Mouse (Mus musculus): ENCODE data around the gene Tmem217. TPM values are rescaled to one million over a fixed set of nuclear protein-coding genes. Genes with fewer than 3 reads are reported as not detected.
"Not testable (repeated sequence)": the region's sequence is repeated elsewhere in the genome, so short reads cannot be mapped to it uniquely, and the experiment has no call there.

Gene Tmem217
- polyA plus RNA-seq, 1 experiment from 2014 or later, result 0.49 TPM

DNA sequence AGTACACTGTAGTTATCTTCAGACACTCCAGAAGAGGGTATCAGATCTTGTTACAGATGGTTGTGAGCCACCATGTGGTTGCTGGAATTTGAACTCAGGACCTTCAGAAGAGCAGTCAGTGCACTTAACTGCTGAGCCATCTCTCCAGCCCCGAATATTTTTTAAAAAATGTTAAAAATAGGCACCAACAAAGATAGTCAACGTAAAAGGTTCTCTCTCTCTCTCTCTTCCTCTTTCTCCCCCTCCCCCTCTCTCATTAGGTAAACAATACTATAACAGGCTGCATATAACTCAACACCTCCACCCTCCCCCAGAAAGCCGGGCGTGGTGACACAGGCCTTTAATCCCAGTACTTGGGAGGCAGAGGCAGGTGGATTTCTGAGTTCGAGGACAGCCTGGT lies 33.5 kb downstream of the Tmem217 start:
- not testable (repeated sequence) for H3K4me3 ChIP-seq (replicated peaks); H3K27ac ChIP-seq; H3K36me3 ChIP-seq; H3K9ac ChIP-seq; H3K9me3 ChIP-seq; H3K4me2 ChIP-seq (replicated peaks); H3K4me1 ChIP-seq (replicated peaks); H3K27me3 ChIP-seq (replicated peaks); ATAC-seq
- WGBS, result 88% methylated on average over 5 of the region's 5 CpGs

- Histone ChIP-seq H3K27me3 (replicated peaks) (no peaks in the 10 kb centered on the region), H3K27ac (no peak overlapping the region), H3K9me3 (no peaks in the 10 kb centered on the region), H3K36me3 (no peaks in the 10 kb centered on the region), H3K4me2 (replicated peaks) (no peak overlapping the region), H3K4me1 (replicated peaks) (no peaks in the 10 kb centered on the region), H3K9ac (no peak overlapping the region), H3K4me3 (replicated peaks) (no peak overlapping the region)
- ATAC-seq, result 0 out of 2 replicates have a peak, but pooled peaks have one; percentile 50
- WGBS, result 2% methylated on average over 11 of the region's 11 CpGs
Measured at GRCm38 (mm10) chr17:29514435-29514834, 37.8 kb downstream of the Tmem217 start.

DNA sequence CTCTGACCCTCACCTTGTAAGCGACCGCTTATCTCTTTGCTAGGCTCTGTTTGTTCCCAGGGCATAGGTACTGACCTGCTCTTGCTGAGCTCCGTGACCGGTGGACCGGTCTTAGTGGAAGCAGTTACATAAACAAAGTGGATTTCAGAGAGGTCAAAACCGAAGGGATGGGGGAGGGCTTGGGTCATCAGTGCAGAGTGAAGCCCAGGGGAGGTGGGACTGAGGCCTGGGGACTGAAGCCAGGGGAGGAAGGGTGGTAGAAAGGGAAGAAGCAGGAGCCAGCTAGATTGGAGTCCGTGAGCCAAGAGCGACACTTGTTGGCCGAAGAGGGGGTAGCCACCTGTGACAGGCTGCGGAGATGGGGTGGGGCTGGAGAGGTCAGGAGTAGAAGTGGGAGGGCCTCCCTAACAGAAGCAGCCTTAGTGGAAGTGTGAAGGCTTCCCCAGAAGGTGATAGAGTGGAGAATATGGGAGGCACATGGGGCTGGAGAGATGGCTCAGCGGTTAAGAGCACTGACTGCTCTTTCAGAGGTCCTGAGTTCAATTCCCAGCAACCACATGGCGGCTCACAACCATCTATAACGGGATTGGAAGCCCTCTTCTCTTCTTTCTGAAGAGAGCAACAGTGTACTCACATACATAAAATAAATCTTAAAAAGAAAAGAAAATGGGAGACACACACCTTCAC lies 39.0 kb downstream of the Tmem217 start:
- ATAC-seq, result peak; percentile 82
- no peak overlapping the region for H3K9ac ChIP-seq
- 30% methylated on average over 13 of the region's 13 CpGs for WGBS

DNA sequence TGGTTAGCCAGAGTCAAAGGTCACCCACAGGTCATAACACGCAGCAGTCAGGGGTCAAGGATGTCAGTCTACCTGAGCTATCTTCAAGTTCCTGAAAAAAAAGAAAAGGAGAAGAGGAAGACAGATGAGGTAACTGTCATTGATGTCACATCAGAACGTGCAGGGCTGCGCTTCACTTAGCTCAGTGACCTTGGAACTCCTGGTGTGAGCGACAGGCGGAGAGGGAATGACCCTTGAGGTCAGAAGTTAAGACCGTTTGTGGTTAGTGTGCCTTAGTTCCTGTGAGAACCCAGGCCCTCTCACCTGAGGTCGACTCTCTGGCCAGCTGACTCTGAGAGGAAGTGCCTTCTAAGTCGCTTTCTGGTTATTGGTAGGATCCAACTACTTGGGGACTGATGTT lies 41.5 kb downstream of the Tmem217 start:
- Histone ChIP-seq H3K27ac (no peak overlapping the region), H3K4me2 (replicated peaks) (no peak overlapping the region), H3K9me3 (no peaks in the 10 kb centered on the region), H3K27me3 (replicated peaks) (no peaks in the 10 kb centered on the region), H3K4me1 (replicated peaks) (no peaks in the 10 kb centered on the region), H3K36me3 (no peaks in the 10 kb centered on the region), H3K9ac (no peak overlapping the region), H3K4me3 (replicated peaks) (no peak overlapping the region)
- WGBS, result 49% methylated on average over 8 of the region's 8 CpGs
- no peak for ATAC-seq

More for the DNA sequence above, 39.0 kb downstream of the Tmem217 start:
- Histone ChIP-seq H3K36me3 (no peaks in the 10 kb centered on the region), H3K4me2 (replicated peaks) (no peak overlapping the region), H3K4me1 (replicated peaks) (no peaks in the 10 kb centered on the region), H3K4me3 (replicated peaks) (no peak overlapping the region), H3K9me3 (no peaks in the 10 kb centered on the region), H3K27ac (no peak overlapping the region), H3K27me3 (replicated peaks) (no peaks in the 10 kb centered on the region)

- Histone ChIP-seq H3K4me1 (replicated peaks) (no peaks in the 10 kb centered on the region), H3K9me3 (no peaks in the 10 kb centered on the region), H3K4me3 (replicated peaks) (no peak overlapping the region), H3K27ac (no peak overlapping the region), H3K36me3 (no peaks in the 10 kb centered on the region), H3K27me3 (replicated peaks) (no peaks in the 10 kb centered on the region), H3K4me2 (replicated peaks) (no peak overlapping the region), H3K9ac (no peak overlapping the region)
- 64% methylated on average over 12 of the region's 12 CpGs for WGBS
- ATAC-seq, result no peak
Measured at GRCm38 (mm10) chr17:29508927-29509608, 43.1 kb downstream of the Tmem217 start.

DNA sequence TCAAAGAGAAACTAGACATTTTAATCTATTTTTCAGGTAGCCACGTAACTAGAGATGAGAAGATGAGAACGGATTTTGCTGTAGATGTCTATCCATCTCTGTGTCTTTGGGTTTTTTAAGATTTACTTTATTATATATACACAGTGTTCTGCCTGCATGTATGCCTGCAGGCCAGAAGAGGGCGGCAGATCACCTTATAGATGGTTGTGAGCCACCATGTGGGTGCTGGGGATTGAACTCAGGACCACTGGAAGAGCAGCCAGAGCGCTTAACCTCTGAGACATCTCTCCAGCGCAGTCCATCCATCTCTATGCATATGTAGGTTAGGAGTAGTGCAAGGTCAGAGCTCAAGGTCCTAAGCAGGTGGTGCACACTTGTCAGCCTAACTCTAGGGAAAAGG lies 48.5 kb downstream of the Tmem217 start:
- H3K4me1 ChIP-seq (replicated peaks), result no peaks in the 10 kb centered on the region
- no peak overlapping the region for H3K4me3 ChIP-seq (replicated peaks)
- no peak overlapping the region for H3K9ac ChIP-seq
- WGBS, result 81% methylated on average over 5 of the region's 5 CpGs
- H3K27me3 ChIP-seq (replicated peaks), result no peaks in the 10 kb centered on the region
- H3K27ac ChIP-seq, result no peak overlapping the region
- H3K36me3 ChIP-seq, result no peaks in the 10 kb centered on the region
- H3K4me2 ChIP-seq (replicated peaks), result no peak overlapping the region
- no peak for ATAC-seq
- H3K9me3 ChIP-seq, result no peaks in the 10 kb centered on the region

DNA sequence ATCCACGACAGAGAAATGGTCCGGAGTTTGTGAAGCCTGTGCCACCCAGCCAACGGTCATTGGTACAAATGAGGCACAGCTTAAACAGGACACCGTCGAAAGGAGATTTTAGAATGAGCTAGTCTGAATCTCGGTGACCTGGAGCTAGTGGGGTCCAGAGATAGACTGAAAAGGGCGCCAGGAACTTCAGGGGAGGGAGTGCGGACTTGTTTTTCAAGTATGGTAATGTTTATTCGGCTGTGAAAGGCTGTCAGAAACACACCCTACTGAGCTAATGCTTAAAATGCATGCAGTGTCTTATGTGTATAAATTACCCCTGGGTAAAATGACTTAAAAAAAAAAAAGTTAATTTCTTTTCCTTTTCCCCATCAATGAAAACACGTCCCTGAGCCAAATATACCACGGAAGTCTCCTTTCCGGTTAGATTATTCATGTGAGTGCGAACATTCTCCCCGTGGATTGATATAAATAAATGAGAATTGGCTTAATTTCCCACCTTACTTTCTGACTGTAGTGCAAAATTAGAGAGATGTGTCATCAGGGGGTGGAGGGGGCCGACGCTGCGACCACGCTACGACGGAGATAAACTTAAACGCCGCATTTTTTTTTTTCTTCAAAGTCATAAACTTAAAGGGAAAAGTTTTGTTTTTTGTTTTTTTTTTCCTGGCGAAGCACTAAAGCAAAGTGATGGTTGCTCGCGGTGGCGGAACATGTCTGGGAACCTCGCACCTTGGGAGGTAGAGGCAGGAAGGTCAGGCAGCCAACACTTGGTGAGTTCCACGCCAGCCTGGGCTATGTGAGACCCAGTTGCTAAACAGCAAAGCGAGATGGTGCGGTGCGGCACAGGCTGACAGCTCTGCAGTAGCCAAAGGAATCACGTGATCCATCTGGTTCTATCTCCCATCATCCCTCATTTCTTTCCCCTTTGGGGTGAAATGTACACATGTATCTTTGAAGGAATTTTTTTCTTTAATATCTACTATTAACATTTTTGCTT lies 49.2 kb downstream of the Tmem217 start:
- 0 out of 2 replicates have a peak overlapping the region, but pooled peaks have one; percentile 10 for H3K4me3 ChIP-seq (replicated peaks)
- no peaks in the 10 kb centered on the region for H3K36me3 ChIP-seq
- no peak overlapping the region for H3K27ac ChIP-seq
- WGBS, result 13% methylated on average over 32 of the region's 32 CpGs
- no peak overlapping the region for H3K9ac ChIP-seq
- peak overlapping the region; percentile 34 for H3K4me2 ChIP-seq (replicated peaks)
- 0 out of 2 replicates have a peak, but pooled peaks have one; percentile 43 for ATAC-seq
- H3K27me3 ChIP-seq (replicated peaks), result no peaks in the 10 kb centered on the region
- H3K4me1 ChIP-seq (replicated peaks), result no peaks in the 10 kb centered on the region; the same call in 1 of the 2 replicates
- no peaks in the 10 kb centered on the region for H3K9me3 ChIP-seq

DNA sequence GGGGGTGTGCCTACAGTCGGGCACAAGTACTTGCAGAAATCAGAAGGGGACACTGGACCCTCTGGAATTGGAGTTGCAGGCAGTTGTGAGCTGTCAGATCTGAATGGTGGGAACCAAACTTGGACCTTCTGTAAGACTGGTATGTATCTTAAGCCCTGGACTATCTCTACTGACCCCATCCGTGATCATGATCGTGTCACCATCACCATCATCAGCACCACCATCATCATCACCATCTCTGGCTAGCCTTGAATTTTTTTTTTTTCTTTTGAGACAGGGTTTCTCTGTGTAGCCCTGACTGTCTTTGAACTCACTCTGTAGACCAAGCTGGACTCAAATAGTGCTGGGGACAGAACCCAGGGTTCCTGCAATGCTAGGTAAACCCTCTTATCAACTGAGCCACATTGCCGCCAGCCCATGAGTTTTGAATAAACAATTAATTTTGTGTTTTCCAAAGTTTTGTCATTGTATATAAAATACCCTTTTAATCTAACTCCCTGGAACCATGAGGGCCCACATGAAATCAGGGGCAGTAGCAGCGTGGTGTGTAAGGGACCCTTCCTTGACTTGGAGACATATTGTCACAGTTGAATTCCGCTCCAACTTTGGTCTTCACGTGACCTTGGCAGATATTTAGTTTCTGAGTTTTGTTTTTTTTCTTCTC lies 50.0 kb downstream of the Tmem217 start:
- no peak for ATAC-seq
- H3K9ac ChIP-seq, result no peak overlapping the region
- no peaks in the 10 kb centered on the region for H3K27me3 ChIP-seq (replicated peaks)
- H3K27ac ChIP-seq, result no peak overlapping the region
- H3K9me3 ChIP-seq, result no peaks in the 10 kb centered on the region
- H3K4me2 ChIP-seq (replicated peaks), result peak overlapping the region; percentile 34; the same call in 1 of the 2 replicates
- no peak overlapping the region for H3K4me3 ChIP-seq (replicated peaks)
- H3K36me3 ChIP-seq, result no peaks in the 10 kb centered on the region
- 76% methylated on average over 7 of the region's 7 CpGs for WGBS
- no peaks in the 10 kb centered on the region; the same call in 1 of the 2 replicates for H3K4me1 ChIP-seq (replicated peaks)

- no peak overlapping the region for H3K9ac ChIP-seq
- H3K36me3 ChIP-seq, result no peaks in the 10 kb centered on the region
- no peaks in the 10 kb centered on the region; the same call in 1 of the 2 replicates for H3K4me1 ChIP-seq (replicated peaks)
- H3K27ac ChIP-seq, result no peak overlapping the region
- 67% methylated on average over 17 of the region's 17 CpGs for WGBS
- H3K27me3 ChIP-seq (replicated peaks), result no peaks in the 10 kb centered on the region
- no peaks in the 10 kb centered on the region for H3K9me3 ChIP-seq
- no peak overlapping the region for H3K4me2 ChIP-seq (replicated peaks)
- H3K4me3 ChIP-seq (replicated peaks), result no peak overlapping the region
- peak; percentile 73; the same call in 1 of the 2 replicates for ATAC-seq
Measured at GRCm38 (mm10) chr17:29500802-29501469, 51.2 kb downstream of the Tmem217 start.

DNA sequence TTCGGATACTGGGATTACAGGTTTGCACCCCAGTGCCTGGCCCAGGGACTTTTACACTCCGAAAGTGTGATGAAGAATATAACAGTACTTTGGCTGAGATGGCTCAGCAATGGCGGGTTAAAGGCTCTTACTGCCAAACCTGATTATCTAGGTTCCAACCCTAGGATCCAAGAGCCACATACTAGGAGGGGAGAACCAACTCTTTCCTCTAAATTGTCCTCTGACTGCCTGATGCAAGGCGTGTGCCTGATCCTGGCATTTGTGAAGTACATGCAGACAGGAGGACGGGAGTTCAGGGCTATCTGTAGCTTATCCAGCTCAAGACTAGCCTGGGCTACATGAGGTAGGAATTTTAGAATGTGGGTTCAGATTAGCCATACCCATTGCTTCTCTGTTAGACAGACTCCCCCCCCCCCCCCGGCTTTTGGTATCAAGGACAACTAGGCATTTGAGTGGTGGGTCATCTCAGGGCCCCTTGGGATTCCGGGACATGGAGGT lies 51.9 kb downstream of the Tmem217 start:
- 77% methylated on average over 7 of the region's 7 CpGs for WGBS
- H3K27ac ChIP-seq, result no peak overlapping the region
- H3K4me1 ChIP-seq (replicated peaks), result no peaks in the 10 kb centered on the region; the same call in 1 of the 2 replicates
- no peak overlapping the region for H3K4me2 ChIP-seq (replicated peaks)
- no peaks in the 10 kb centered on the region for H3K36me3 ChIP-seq
- no peak for ATAC-seq
- H3K27me3 ChIP-seq (replicated peaks), result no peaks in the 10 kb centered on the region
- H3K9me3 ChIP-seq, result no peaks in the 10 kb centered on the region
- H3K9ac ChIP-seq, result no peak overlapping the region
- no peak overlapping the region for H3K4me3 ChIP-seq (replicated peaks)

GRCm38 (mm10) chr17:29499511-29499910 lies 52.7 kb downstream of the Tmem217 start:
- Histone ChIP-seq H3K4me2 (replicated peaks) (no peak overlapping the region), H3K9me3 (no peaks in the 10 kb centered on the region), H3K36me3 (no peaks in the 10 kb centered on the region), H3K4me3 (replicated peaks) (no peak overlapping the region), H3K27ac (no peak overlapping the region), H3K9ac (no peak overlapping the region), H3K4me1 (replicated peaks) (peaks cover 3% of the 10 kb centered on the region; the same call in 1 of the 2 replicates), H3K27me3 (replicated peaks) (no peaks in the 10 kb centered on the region)
- WGBS, result 67% methylated on average over 6 of the region's 6 CpGs
- no peak; the same call in 1 of the 2 replicates for ATAC-seq

All from intestine, embryonic 15.5 days (tissue).